Comparison of ENCODE assay signal across 34 mouse cellular contexts in the genomic region with DNA sequence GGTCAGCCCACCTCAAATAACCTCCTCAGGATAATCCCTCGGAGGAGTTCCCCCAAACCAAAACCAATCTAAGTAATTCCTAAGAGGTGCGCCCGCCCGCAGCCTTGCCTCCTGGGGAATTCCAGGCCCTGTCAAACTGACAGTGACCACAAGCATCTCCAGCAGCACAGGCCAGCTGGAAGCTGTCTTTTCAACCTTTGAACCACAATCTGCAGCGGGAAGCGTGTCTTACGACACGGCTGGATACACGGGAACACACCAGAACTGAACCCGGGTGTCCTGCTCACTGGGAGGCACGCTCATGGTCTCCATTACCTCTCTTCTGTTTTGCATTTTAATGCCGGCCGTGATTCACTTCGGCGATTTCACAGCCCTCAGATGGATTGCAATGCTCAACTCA. TPM values are rescaled to one million over a fixed set of nuclear protein-coding genes. Genes with fewer than 3 reads are reported as not detected.
DNase-seq lines count a peak whose midpoint lies in the region; ATAC-seq and TF ChIP-seq lines count a peak whose summit lies in the region.
"Had no signal": no experiment of that assay in that cellular context is flagged by ENCODE, and none has a peak within 500 bp of the region (broad histone marks: within the 10 kb centered on the region; RNA-seq: fewer than 3 reads in every experiment).

No protein-coding gene starts in this region.

- no peak overlapping the region for H3K9ac ChIP-seq in liver, adult 2 months (ENCODE audit: low read depth, low read length)
- no peak overlapping the region for H3K9ac ChIP-seq in kidney, embryonic 16.5 days (replicated peaks; ENCODE audit: low read length)
- H3K9ac ChIP-seq: embryonic facial prominence, embryonic 15.5 days; forebrain, embryonic 12.5 days; forebrain, postnatal 0 days; hindbrain, embryonic 15.5 days; limb, embryonic 13.5 days; liver, embryonic 13.5 days; midbrain, embryonic 15.5 days; neural tube, embryonic 15.5 days had no signal

- no peaks in the 10 kb centered on the region for H3K27me3 ChIP-seq in liver, adult 2 months (ENCODE audit: control insufficient read depth, insufficient read depth, low read length)
- H3K27me3 ChIP-seq in kidney, adult 2 months (replicated peaks; ENCODE audit: control insufficient read depth, insufficient read depth, low read length): no peaks in the 10 kb centered on the region
- no peaks in the 10 kb centered on the region for H3K27me3 ChIP-seq in kidney, embryonic 16.5 days (ENCODE audit: insufficient read depth, low read length)
- H3K27me3 ChIP-seq: embryonic facial prominence, embryonic 15.5 days; forebrain, embryonic 12.5 days; hindbrain, embryonic 15.5 days; midbrain, embryonic 15.5 days; neural tube, embryonic 15.5 days had no signal

- no peak overlapping the region for H3K27ac ChIP-seq in liver, adult 2 months (replicated peaks; ENCODE audit: insufficient read depth, low read depth, low read length)
- H3K27ac ChIP-seq in kidney, adult 2 months (ENCODE audit: insufficient read depth, low read depth, low read length): no peak overlapping the region
- H3K27ac ChIP-seq in kidney, embryonic 16.5 days (ENCODE audit: low read length): no peak overlapping the region
- H3K27ac ChIP-seq: embryonic facial prominence, embryonic 10.5 days; embryonic facial prominence, embryonic 15.5 days; forebrain, embryonic 12.5 days; heart, adult 2 months; hindbrain, embryonic 10.5 days; hindbrain, embryonic 15.5 days; limb, embryonic 13.5 days; liver, embryonic 13.5 days; macrophage; midbrain, embryonic 15.5 days; neural tube, embryonic 15.5 days; stomach, postnatal 0 days had no signal

- no peak overlapping the region for H3K4me2 ChIP-seq in kidney, embryonic 16.5 days (replicated peaks; ENCODE audit: low read depth, low read length)
- H3K4me2 ChIP-seq: embryonic facial prominence, embryonic 15.5 days; forebrain, embryonic 12.5 days; hindbrain, embryonic 15.5 days; limb, embryonic 13.5 days; liver, embryonic 13.5 days; midbrain, embryonic 15.5 days; neural tube, embryonic 15.5 days had no signal

- H3K4me1 ChIP-seq in liver, adult 2 months (ENCODE audit: control insufficient read depth, insufficient read depth, low read length): no peaks in the 10 kb centered on the region
- H3K4me1 ChIP-seq in kidney, adult 2 months (ENCODE audit: control insufficient read depth, insufficient read depth, low read length): no peaks in the 10 kb centered on the region
- peaks cover 7% of the 10 kb centered on the region; the same call in 1 of the 2 replicates for H3K4me1 ChIP-seq in kidney, embryonic 16.5 days (ENCODE audit: insufficient read depth, low read length)
- H3K4me1 ChIP-seq: forebrain, embryonic 12.5 days; hindbrain, embryonic 15.5 days; liver, embryonic 13.5 days; midbrain, embryonic 15.5 days had no signal

- peak; percentile 33 for DNase-seq in liver, adult 2 months (ENCODE audit: extremely low read depth, low read depth, low spot score)
- DNase-seq in liver: no peak
- DNase-seq in kidney, adult 2 months: peak; percentile 57
- peak; percentile 24 to 52 for DNase-seq in kidney, postnatal 4 days
- no peak for DNase-seq in layer of hippocampus, adult 9-11 months
- DNase-seq in layer of hippocampus, postnatal 25 days (ENCODE audit: extremely low spot score in 1 of 2, low spot score in 1 of 2): no peak
- no peak for DNase-seq in lung, postnatal 4 days
- DNase-seq: adrenal gland, postnatal 14 days; cerebellum, adult 18-20 months; cerebellum, postnatal 10 days; forebrain, postnatal 0 days; heart, adult 2 months; heart, postnatal 14 days; liver, embryonic 13.5 days; lung, adult 18-20 months; right cerebral cortex, adult 18-20 months; right cerebral cortex, postnatal 4 days; thymus, adult 2 months; thymus, postnatal 36 days had no signal

- H3K9me3 ChIP-seq in kidney, embryonic 16.5 days (ENCODE audit: low read length): no peaks in the 10 kb centered on the region
- H3K9me3 ChIP-seq: embryonic facial prominence, embryonic 10.5 days; embryonic facial prominence, embryonic 15.5 days; forebrain, embryonic 12.5 days; hindbrain, embryonic 10.5 days; hindbrain, embryonic 15.5 days; limb, embryonic 13.5 days; liver, embryonic 13.5 days; midbrain, embryonic 15.5 days; neural tube, embryonic 15.5 days had no signal

- H3K79me2 ChIP-seq in liver, adult 2 months (ENCODE audit: control insufficient read depth, insufficient read depth, low read length): no peaks in the 10 kb centered on the region

- TF ChIP-seq POLR2A in liver, adult 2 months (IDR thresholded peaks at IDR 0.05; ENCODE audit: extremely low read depth, insufficient read depth, low read length): no peak
- TF ChIP-seq POLR2A in kidney, adult 2 months (IDR thresholded peaks at IDR 0.05; ENCODE audit: low read depth, low read length): no peak

- ATAC-seq in kidney, embryonic 16.5 days (ENCODE audit: low FRiP score, low TSS enrichment): peak; percentile 35; the same call in 1 of the 2 replicates
- ATAC-seq: forebrain, postnatal 0 days; inflammation-experienced regulatory T-cells, adult 6 months; lung, postnatal 0 days; midbrain, embryonic 15.5 days had no signal

- no peak for TF ChIP-seq CTCF in liver, adult 2 months (IDR thresholded peaks at IDR 0.05; ENCODE audit: low read depth, low read length)
- no peak for TF ChIP-seq CTCF in kidney, adult 2 months (conservative IDR thresholded peaks at IDR 0.05; ENCODE audit: insufficient read depth, insufficient read length, low read depth, low read length)

- H3K4me3 ChIP-seq in liver, adult 2 months (ENCODE audit: insufficient read depth, low read depth, low read length): no peak overlapping the region
- H3K4me3 ChIP-seq in kidney, adult 2 months (ENCODE audit: insufficient read depth, low read depth, low read length): no peak overlapping the region
- no peak overlapping the region for H3K4me3 ChIP-seq in kidney, embryonic 16.5 days (ENCODE audit: low read length)
- H3K4me3 ChIP-seq: embryonic facial prominence, embryonic 10.5 days; embryonic facial prominence, embryonic 15.5 days; forebrain, embryonic 12.5 days; heart, adult 2 months; hindbrain, embryonic 10.5 days; hindbrain, embryonic 15.5 days; limb, embryonic 13.5 days; liver, embryonic 13.5 days; midbrain, embryonic 15.5 days; neural tube, embryonic 15.5 days had no signal

- H3K36me3 ChIP-seq in liver, adult 2 months (ENCODE audit: control insufficient read depth, insufficient read depth, low read length): no peaks in the 10 kb centered on the region
- no peaks in the 10 kb centered on the region for H3K36me3 ChIP-seq in kidney, adult 2 months (ENCODE audit: control insufficient read depth, insufficient read depth, low read length)
- no peaks in the 10 kb centered on the region for H3K36me3 ChIP-seq in kidney, embryonic 16.5 days (ENCODE audit: insufficient read depth, low read length)
- H3K36me3 ChIP-seq: embryonic facial prominence, embryonic 10.5 days; embryonic facial prominence, embryonic 15.5 days; forebrain, embryonic 12.5 days; hindbrain, embryonic 10.5 days; hindbrain, embryonic 15.5 days; limb, embryonic 13.5 days; liver, embryonic 13.5 days; midbrain, embryonic 15.5 days; neural tube, embryonic 15.5 days had no signal

- WGBS in liver, adult 2 months: 68% methylated on average over 15 of the region's 15 CpGs
- 34% methylated on average over 15 of the region's 15 CpGs for WGBS in kidney, adult 2 months
- 42% methylated on average over 15 of the region's 15 CpGs for WGBS in kidney, embryonic 16.5 days

RNA-seq across cellular contexts. Expression of a gene that starts 14.0 kb away (rescaled TPM):
- 0.65 and 1.0 TPM in 2 replicates for total RNA-seq in liver, adult 2 months (2014; rRNA removed)
- polyA plus RNA-seq in liver, adult 2 months (2012; rRNA removed): 0.77 and 1.7 TPM in 2 replicates
- 1.5 and 2.2 TPM in 2 replicates for polyA plus RNA-seq in kidney, adult 2 months (2012; rRNA removed)
- polyA plus RNA-seq in kidney, embryonic 16.5 days (2015; fragmentation: Nextera tagmentation; extraction: Ambion mirVana): 0.89 and 0.98 TPM in 2 replicates
- total RNA-seq in layer of hippocampus, postnatal 25 days (2021): under 1 TPM; 0.20 to 0.45 TPM
- total RNA-seq: common myeloid progenitor, adult 5-6 weeks; megakaryocyte-erythroid progenitor cell, adult 5-6 weeks had no signal
- polyA plus RNA-seq: inflammation-experienced regulatory T-cells, adult 6 months had no signal

Comparison
In these comparisons a context has a peak if more than half of its experiments do, and no peak if none do; other contexts are left out.
1. DNase-seq: peak in liver, adult 2 months (single experiment), kidney, adult 2 months (single experiment) and kidney, postnatal 4 days (2 of 2); none in liver (single experiment), layer of hippocampus, adult 9-11 months (single experiment), layer of hippocampus, postnatal 25 days (0 of 2) and lung, postnatal 4 days (0 of 2).